Mouse (Mus musculus) cerebellum, adult 11 months (tissue): ENCODE data around the gene Stx8.

Source experiments
- DNase-seq: peaks from one replicate; pipeline ENCODE4 v3.0.0; 2022

Gene Stx8

GRCm38 (mm10) chr11:68155821-68156220 is 189.8 kb downstream of the Stx8 start:
- DNase-seq = no peak

GRCm38 (mm10) chr11:68158166-68158565 is 192.2 kb downstream of the Stx8 start:
- DNase-seq = no peak

- no peak for DNase-seq
Observed at GRCm38 (mm10) chr11:68159867-68160266, 193.9 kb downstream of the Stx8 start.

GRCm38 (mm10) chr11:68164408-68164807 is 198.4 kb downstream of the Stx8 start:
- no peak for DNase-seq

GRCm38 (mm10) chr11:68168427-68168826 is 202.4 kb downstream of the Stx8 start:
- no peak for DNase-seq

GRCm38 (mm10) chr11:68171973-68172647 is 206.1 kb downstream of the Stx8 start:
- no peak for DNase-seq

- DNase-seq = no peak
Observed at GRCm38 (mm10) chr11:68172648-68173045, 206.7 kb downstream of the Stx8 start.

- no peak for DNase-seq
Observed at GRCm38 (mm10) chr11:68176550-68176949, 210.6 kb downstream of the Stx8 start.

GRCm38 (mm10) chr11:68177415-68177814 is 211.4 kb downstream of the Stx8 start:
- no peak for DNase-seq

- DNase-seq = no peak
Observed at GRCm38 (mm10) chr11:68185647-68186046, 219.7 kb downstream of the Stx8 start.

- no peak for DNase-seq
Observed at GRCm38 (mm10) chr11:68187242-68187641, 221.2 kb downstream of the Stx8 start.

- DNase-seq = no peak
Observed at GRCm38 (mm10) chr11:68188695-68189201, 222.8 kb downstream of the Stx8 start.

GRCm38 (mm10) chr11:68190849-68191248 is 224.9 kb downstream of the Stx8 start:
- DNase-seq = no peak

GRCm38 (mm10) chr11:68195168-68195567 is 229.2 kb downstream of the Stx8 start:
- no peak for DNase-seq

- no peak for DNase-seq
Observed at GRCm38 (mm10) chr11:68195693-68196176, 229.7 kb downstream of the Stx8 start.

- DNase-seq = no peak
Observed at GRCm38 (mm10) chr11:68196566-68196965, 230.6 kb downstream of the Stx8 start.

GRCm38 (mm10) chr11:68197471-68197870 is 231.5 kb downstream of the Stx8 start:
- no peak for DNase-seq

GRCm38 (mm10) chr11:68198696-68199095 is 232.7 kb downstream of the Stx8 start:
- no peak for DNase-seq

- no peak for DNase-seq
Observed at GRCm38 (mm10) chr11:68199103-68199502, 233.1 kb downstream of the Stx8 start.

- no peak for DNase-seq
Observed at GRCm38 (mm10) chr11:68199801-68200423, 233.9 kb downstream of the Stx8 start.

GRCm38 (mm10) chr11:68200500-68200899 is 234.5 kb downstream of the Stx8 start:
- DNase-seq = no peak

- DNase-seq = no peak
Observed at GRCm38 (mm10) chr11:68201063-68201462, 235.1 kb downstream of the Stx8 start.

GRCm38 (mm10) chr11:68201811-68202459 is 235.9 kb downstream of the Stx8 start:
- no peak for DNase-seq

GRCm38 (mm10) chr11:68202561-68202960 is 236.6 kb downstream of the Stx8 start:
- no peak for DNase-seq
